Mouse (Mus musculus): ENCODE data around the gene Kbtbd4. TPM values are rescaled to one million over a fixed set of nuclear protein-coding genes. Genes with fewer than 3 reads are reported as not detected.
"Not testable (repeated sequence)": the region's sequence is repeated elsewhere in the genome, so short reads cannot be mapped to it uniquely, and the experiment has no call there.

Kbtbd4 gene
- polyA plus RNA-seq, 1 experiment from 2014 or later, result 51.1 TPM

GRCm38 (mm10) chr2:90881824-90882223, 22.7 kb upstream of the Kbtbd4 start:
- peaks cover 35% of the 10 kb centered on the region for H3K27me3 ChIP-seq

GRCm38 (mm10) chr2:90885218-90886041, 19.1 kb upstream of the Kbtbd4 start, which contains the start of gene C1qtnf4:
C1qtnf4 (plus strand) TSS chr2:90885860.
- peak; percentile 57 for ATAC-seq (ENCODE audit: insufficient number of reproducible peaks, insufficient read depth, low FRiP score, low TSS enrichment)
- Histone ChIP-seq H3K4me2 (replicated peaks) (peak within 1 kb of the TSS; percentile 84), H3K4me3 (peak within 1 kb of the TSS; percentile 52), H3K4me1 (0 out of 2 replicates have a peak, but pooled peaks cover 7% of the 10 kb centered on the region), H3K9ac (peak within 1 kb of the TSS; percentile 57), H3K27me3 (peaks cover 62% of the 10 kb centered on the region), H3K36me3 (no peaks in the 10 kb centered on the region), H3K9me3 (no peaks in the 10 kb centered on the region), H3K27ac (no peak within 1 kb of the TSS)
- WGBS, result under 1% methylated on average over 45 of the region's 45 CpGs

More at GRCm38 (mm10) chr2:90881824-90882223, 22.7 kb upstream of the Kbtbd4 start:
- 79% methylated on average over 2 of the region's 2 CpGs for WGBS
- H3K27ac ChIP-seq, result no peak overlapping the region
- H3K9me3 ChIP-seq, result no peaks in the 10 kb centered on the region
- H3K36me3 ChIP-seq, result no peaks in the 10 kb centered on the region
- H3K4me2 ChIP-seq (replicated peaks), result no peak overlapping the region
- H3K4me1 ChIP-seq, result 0 out of 2 replicates have a peak, but pooled peaks cover 5% of the 10 kb centered on the region
- H3K4me3 ChIP-seq, result no peak overlapping the region
- no peak overlapping the region for H3K9ac ChIP-seq
- ATAC-seq (ENCODE audit: insufficient number of reproducible peaks, insufficient read depth, low FRiP score, low TSS enrichment), result no peak

- ATAC-seq (ENCODE audit: insufficient number of reproducible peaks, insufficient read depth, low FRiP score, low TSS enrichment), result no peak
- Histone ChIP-seq H3K27me3 (peaks cover 62% of the 10 kb centered on the region), H3K4me1 (0 out of 2 replicates have a peak, but pooled peaks cover 8% of the 10 kb centered on the region), H3K36me3 (no peaks in the 10 kb centered on the region), H3K9me3 (no peaks in the 10 kb centered on the region), H3K4me2 (replicated peaks) (peak overlapping the region; percentile 84), H3K4me3 (peak overlapping the region; percentile 52), H3K27ac (no peak overlapping the region), H3K9ac (no peak overlapping the region)
- 34% methylated on average over 6 of the region's 6 CpGs for WGBS
Measured at GRCm38 (mm10) chr2:90886436-90886835, 18.1 kb upstream of the Kbtbd4 start.

GRCm38 (mm10) chr2:90887627-90888026, 16.9 kb upstream of the Kbtbd4 start:
- Histone ChIP-seq H3K27me3 (peaks cover 62% of the 10 kb centered on the region), H3K4me3 (no peak overlapping the region), H3K9me3 (no peaks in the 10 kb centered on the region), H3K27ac (no peak overlapping the region), H3K4me2 (replicated peaks) (no peak overlapping the region), H3K36me3 (peaks cover 9% of the 10 kb centered on the region; the same call in 1 of the 2 replicates), H3K4me1 (0 out of 2 replicates have a peak, but pooled peaks cover 8% of the 10 kb centered on the region), H3K9ac (no peak overlapping the region)
- ATAC-seq (ENCODE audit: insufficient number of reproducible peaks, insufficient read depth, low FRiP score, low TSS enrichment), result no peak
- WGBS, result 67% methylated on average over 5 of the region's 5 CpGs

GRCm38 (mm10) chr2:90889550-90890548, 14.7 kb upstream of the Kbtbd4 start:
- Histone ChIP-seq H3K9ac (peak overlapping the region; percentile 56), H3K4me3 (peak overlapping the region; percentile 44), H3K27me3 (peaks cover 52% of the 10 kb centered on the region), H3K9me3 (no peaks in the 10 kb centered on the region), H3K36me3 (peaks cover 21% of the 10 kb centered on the region), H3K4me2 (replicated peaks) (peak overlapping the region; percentile 63), H3K4me1 (0 out of 2 replicates have a peak, but pooled peaks cover 7% of the 10 kb centered on the region), H3K27ac (no peak overlapping the region)
- peak; percentile 54 for ATAC-seq (ENCODE audit: insufficient number of reproducible peaks, insufficient read depth, low FRiP score, low TSS enrichment)
- WGBS, result 5% methylated on average over 120 of the region's 133 CpGs

GRCm38 (mm10) chr2:90893673-90894298, 10.8 kb upstream of the Kbtbd4 start:
- Histone ChIP-seq H3K9me3 (no peaks in the 10 kb centered on the region), H3K4me3 (no peak overlapping the region), H3K9ac (no peak overlapping the region), H3K4me2 (replicated peaks) (no peak overlapping the region), H3K27me3 (peaks cover 14% of the 10 kb centered on the region), H3K36me3 (peaks cover 58% of the 10 kb centered on the region), H3K4me1 (0 out of 2 replicates have a peak, but pooled peaks cover 4% of the 10 kb centered on the region), H3K27ac (no peak overlapping the region)
- WGBS, result 93% methylated on average over 6 of the region's 6 CpGs
- ATAC-seq (ENCODE audit: insufficient number of reproducible peaks, insufficient read depth, low FRiP score, low TSS enrichment), result no peak

GRCm38 (mm10) chr2:90894299-90894677, 10.3 kb upstream of the Kbtbd4 start:
- 90% methylated on average over 3 of the region's 3 CpGs for WGBS
- not testable (repeated sequence) for ATAC-seq (ENCODE audit: insufficient number of reproducible peaks, insufficient read depth, low FRiP score, low TSS enrichment); H3K27me3 ChIP-seq; H3K9me3 ChIP-seq; H3K4me1 ChIP-seq; H3K4me2 ChIP-seq (replicated peaks); H3K9ac ChIP-seq; H3K27ac ChIP-seq; H3K4me3 ChIP-seq
- peaks cover 63% of the 10 kb centered on the region for H3K36me3 ChIP-seq

GRCm38 (mm10) chr2:90903398-90903797, 1.1 kb upstream of the Kbtbd4 start:
- Histone ChIP-seq H3K27ac (no peak overlapping the region), H3K9me3 (no peaks in the 10 kb centered on the region), H3K4me1 (peaks cover 17% of the 10 kb centered on the region), H3K9ac (peak overlapping the region; percentile 90), H3K36me3 (peaks cover 51% of the 10 kb centered on the region), H3K4me3 (peak overlapping the region; percentile 88), H3K27me3 (no peaks in the 10 kb centered on the region), H3K4me2 (replicated peaks) (peak overlapping the region; percentile 65)
- ATAC-seq (ENCODE audit: insufficient number of reproducible peaks, insufficient read depth, low FRiP score, low TSS enrichment), result no peak
- 83% methylated on average over 2 of the region's 2 CpGs for WGBS

GRCm38 (mm10) chr2:90904856-90905224, 300 bp downstream of the Kbtbd4 start:
- peaks cover 17% of the 10 kb centered on the region for H3K4me1 ChIP-seq
- H3K9ac ChIP-seq, result peak overlapping the region; percentile 90
- peak overlapping the region; percentile 65 for H3K4me2 ChIP-seq (replicated peaks)
- ATAC-seq (ENCODE audit: insufficient number of reproducible peaks, insufficient read depth, low FRiP score, low TSS enrichment), result no peak; the same call in none of the 2 replicates
- peaks cover 58% of the 10 kb centered on the region for H3K36me3 ChIP-seq
- peak overlapping the region; percentile 88 for H3K27ac ChIP-seq
- peak overlapping the region; percentile 88 for H3K4me3 ChIP-seq
- H3K9me3 ChIP-seq, result no peaks in the 10 kb centered on the region
- no peaks in the 10 kb centered on the region for H3K27me3 ChIP-seq
- WGBS, result under 1% methylated on average over 21 of the region's 21 CpGs

- Histone ChIP-seq H3K36me3 (peaks cover 63% of the 10 kb centered on the region), H3K9me3 (no peaks in the 10 kb centered on the region), H3K27ac (no peak overlapping the region), H3K4me3 (no peak overlapping the region), H3K4me1 (peaks cover 17% of the 10 kb centered on the region), H3K4me2 (replicated peaks) (no peak overlapping the region), H3K9ac (no peak overlapping the region), H3K27me3 (no peaks in the 10 kb centered on the region)
- ATAC-seq (ENCODE audit: insufficient number of reproducible peaks, insufficient read depth, low FRiP score, low TSS enrichment), result no peak
- 98% methylated on average over 2 of the region's 2 CpGs for WGBS
Measured at GRCm38 (mm10) chr2:90906721-90907120, 2.2 kb downstream of the Kbtbd4 start.

GRCm38 (mm10) chr2:90910861-90911260, 6.3 kb downstream of the Kbtbd4 start:
- no peak for ATAC-seq (ENCODE audit: insufficient number of reproducible peaks, insufficient read depth, low FRiP score, low TSS enrichment)
- Histone ChIP-seq H3K36me3 (peaks cover 65% of the 10 kb centered on the region), H3K9me3 (no peaks in the 10 kb centered on the region), H3K4me1 (peaks cover 8% of the 10 kb centered on the region), H3K4me2 (replicated peaks) (no peak overlapping the region), H3K27me3 (no peaks in the 10 kb centered on the region), H3K4me3 (no peak overlapping the region), H3K9ac (no peak overlapping the region), H3K27ac (no peak overlapping the region)
- 92% methylated on average over 1 of the region's 1 CpGs for WGBS

Measured in embryonic facial prominence, embryonic 12.5 days (tissue).